Mouse (Mus musculus): ENCODE measurements around the gene Pik3ap1.

The Pik3ap1 gene

GRCm38 (mm10) chr19:41338379-41338778, 46.5 kb downstream of the Pik3ap1 start:
- in situ Hi-C loops (cut with MboI; ENCODE audit: unreplicated experiment in 2 of 2): no loop called here

- in situ Hi-C loops (cut with MboI; ENCODE audit: unreplicated experiment in 2 of 2): no loop called here
These were observed 49.2 kb downstream of the Pik3ap1 start for GRCm38 (mm10) chr19:41335721-41336120.

GRCm38 (mm10) chr19:41332986-41333385, 51.9 kb downstream of the Pik3ap1 start:
- in situ Hi-C loops (cut with MboI; ENCODE audit: unreplicated experiment in 2 of 2): loop anchor here (5.0 kb wide), 2 partner anchors 39 to 49 kb away; no protein-coding TSS in a partner anchor

GRCm38 (mm10) chr19:41332228-41332627, 52.7 kb downstream of the Pik3ap1 start:
- in situ Hi-C loops (cut with MboI; ENCODE audit: unreplicated experiment in 2 of 2): loop anchor here (5.0 kb wide), 2 partner anchors 40 to 50 kb away; no protein-coding TSS in a partner anchor

- in situ Hi-C loops (cut with MboI; ENCODE audit: unreplicated experiment in 2 of 2): loop anchor here (5.0 kb wide), 2 partner anchors 42 to 52 kb away; no protein-coding TSS in a partner anchor
These were observed 54.5 kb downstream of the Pik3ap1 start for GRCm38 (mm10) chr19:41330401-41330800.

GRCm38 (mm10) chr19:41329961-41330360, 54.9 kb downstream of the Pik3ap1 start:
- in situ Hi-C loops (cut with MboI; ENCODE audit: unreplicated experiment in 2 of 2): loop anchor here (5.0 kb wide), 2 partner anchors 42 to 52 kb away; no protein-coding TSS in a partner anchor

- in situ Hi-C loops (cut with MboI; ENCODE audit: unreplicated experiment in 2 of 2): no loop called here
These were observed 56.2 kb downstream of the Pik3ap1 start for GRCm38 (mm10) chr19:41328743-41329142.

- in situ Hi-C loops (cut with MboI; ENCODE audit: unreplicated experiment in 2 of 2): no loop called here
These were observed 61.1 kb downstream of the Pik3ap1 start for GRCm38 (mm10) chr19:41323813-41324212.

- in situ Hi-C loops (cut with MboI; ENCODE audit: unreplicated experiment in 2 of 2): no loop called here
These were observed 61.8 kb downstream of the Pik3ap1 start for GRCm38 (mm10) chr19:41323125-41323524.

GRCm38 (mm10) chr19:41321149-41321548, 63.8 kb downstream of the Pik3ap1 start:
- in situ Hi-C loops (cut with MboI; ENCODE audit: unreplicated experiment in 2 of 2): no loop called here

GRCm38 (mm10) chr19:41317315-41318095, 67.4 kb downstream of the Pik3ap1 start:
- in situ Hi-C loops (cut with MboI; ENCODE audit: unreplicated experiment in 2 of 2): loop anchor here (5.0 to 10.0 kb wide), 4 partner anchors 125 to 447 kb away; no protein-coding TSS in a partner anchor

GRCm38 (mm10) chr19:41314696-41315095, 70.2 kb downstream of the Pik3ap1 start:
- in situ Hi-C loops (cut with MboI; ENCODE audit: unreplicated experiment in 2 of 2): loop anchor here (5.0 to 10.0 kb wide), 4 partner anchors 128 to 450 kb away; no protein-coding TSS in a partner anchor

- in situ Hi-C loops (cut with MboI; ENCODE audit: unreplicated experiment in 2 of 2): loop anchor here (10.0 kb wide), 1 partner anchor 451 kb away; no protein-coding TSS in a partner anchor
These were observed 71.2 kb downstream of the Pik3ap1 start for GRCm38 (mm10) chr19:41313663-41314062.

GRCm38 (mm10) chr19:41312587-41312986, 72.3 kb downstream of the Pik3ap1 start:
- in situ Hi-C loops (cut with MboI; ENCODE audit: unreplicated experiment in 2 of 2): loop anchor here (10.0 kb wide), 1 partner anchor 452 kb away; no protein-coding TSS in a partner anchor

GRCm38 (mm10) chr19:41312027-41312426, 72.9 kb downstream of the Pik3ap1 start:
- in situ Hi-C loops (cut with MboI; ENCODE audit: unreplicated experiment in 2 of 2): loop anchor here (10.0 kb wide), 1 partner anchor 453 kb away; no protein-coding TSS in a partner anchor

GRCm38 (mm10) chr19:41310971-41311703, 73.8 kb downstream of the Pik3ap1 start:
- in situ Hi-C loops (cut with MboI; ENCODE audit: unreplicated experiment in 2 of 2): loop anchor here (10.0 kb wide), 1 partner anchor 454 kb away; no protein-coding TSS in a partner anchor

GRCm38 (mm10) chr19:41303933-41304332, 81.0 kb downstream of the Pik3ap1 start:
- in situ Hi-C loops (cut with MboI; ENCODE audit: unreplicated experiment in 2 of 2): no loop called here

GRCm38 (mm10) chr19:41303433-41303832, 81.5 kb downstream of the Pik3ap1 start:
- in situ Hi-C loops (cut with MboI; ENCODE audit: unreplicated experiment in 2 of 2): no loop called here

GRCm38 (mm10) chr19:41301856-41302255, 83.0 kb downstream of the Pik3ap1 start:
- in situ Hi-C loops (cut with MboI; ENCODE audit: unreplicated experiment in 2 of 2): no loop called here

- in situ Hi-C loops (cut with MboI; ENCODE audit: unreplicated experiment in 2 of 2): no loop called here
These were observed 85.5 kb downstream of the Pik3ap1 start for GRCm38 (mm10) chr19:41299446-41299845.

Data from v-Abl transformed pro-B cells (cell line).